ENCODE assay signal across 10 mouse cellular contexts in genomic region chr15:100627287-100627686, GRCm38 (mm10). TPM values are rescaled to one million over a fixed set of nuclear protein-coding genes. Genes with fewer than 3 reads are reported as not detected.
DNase-seq lines count a peak whose midpoint lies in the region; ATAC-seq and TF ChIP-seq lines count a peak whose summit lies in the region.
"Had no signal": no experiment of that assay in that cellular context is flagged by ENCODE, and none has a peak within 500 bp of the region (broad histone marks: within the 10 kb centered on the region; RNA-seq: fewer than 3 reads in every experiment).

No protein-coding gene starts in this region.

- intact Hi-C loops in gastrocnemius, adult 2 months (cut with DNase I), result no loop called here

- peaks cover 8% of the 10 kb centered on the region; the same call in 1 of the 2 replicates for H3K4me1 ChIP-seq in limb, embryonic 11.5 days (ENCODE audit: control insufficient read depth, insufficient read depth, low read length)
- peaks cover 19% of the 10 kb centered on the region for H3K4me1 ChIP-seq in limb, embryonic 10.5 days

- H3K27ac ChIP-seq in gastrocnemius, adult 2 months, result peak overlapping the region; percentile 46; the same call in 1 of the 2 replicates
- no peak overlapping the region for H3K27ac ChIP-seq in limb, embryonic 11.5 days (replicated peaks; ENCODE audit: low read depth, low read length)
- H3K27ac ChIP-seq in limb, embryonic 10.5 days, result no peak overlapping the region
- H3K27ac ChIP-seq: macrophage had no signal

- 11% methylated on average over 10 of the region's 10 CpGs for WGBS in limb, embryonic 11.5 days
- 13% methylated on average over 10 of the region's 10 CpGs for WGBS in limb, embryonic 10.5 days

- H3K9ac ChIP-seq in limb, embryonic 11.5 days (ENCODE audit: low read length), result no peak overlapping the region

- H3K4me3 ChIP-seq in gastrocnemius, adult 2 months, result no peak overlapping the region
- H3K4me3 ChIP-seq in limb, embryonic 11.5 days (ENCODE audit: low read depth, low read length), result no peak overlapping the region
- no peak overlapping the region for H3K4me3 ChIP-seq in limb, embryonic 10.5 days

- H3K27me3 ChIP-seq in limb, embryonic 11.5 days (ENCODE audit: control insufficient read depth, insufficient read depth, low read length), result no peaks in the 10 kb centered on the region
- H3K27me3 ChIP-seq in limb, embryonic 10.5 days (ENCODE audit: low read depth, poor library complexity, severe bottlenecking), result no peaks in the 10 kb centered on the region

- DNase-seq in gastrocnemius, adult 2 months, result no peak
- no peak for DNase-seq in gastrocnemius, postnatal 4 days (ENCODE audit: low spot score in 2 of 2)
- DNase-seq in limb, embryonic 11.5 days (ENCODE audit: low spot score), result peak; percentile 39
- no peak for DNase-seq in limb, embryonic 10.5 days (ENCODE audit: low spot score)
- peak; percentile 84 for DNase-seq in ZHBTc4 (ENCODE audit: low read depth, low spot score)
- no peak for DNase-seq in left cerebral cortex, adult 18-20 months (ENCODE audit: low spot score in 2 of 2)
- DNase-seq: cerebellum, adult 11 months had no signal

- no peaks in the 10 kb centered on the region for H3K9me3 ChIP-seq in limb, embryonic 11.5 days (ENCODE audit: control insufficient read depth, low read length)
- no peaks in the 10 kb centered on the region for H3K9me3 ChIP-seq in limb, embryonic 10.5 days (replicated peaks)

- H3K36me3 ChIP-seq in limb, embryonic 11.5 days (ENCODE audit: control insufficient read depth, insufficient read depth, low read length), result no peaks in the 10 kb centered on the region
- H3K36me3 ChIP-seq in limb, embryonic 10.5 days, result no peaks in the 10 kb centered on the region

- ATAC-seq in limb, embryonic 11.5 days (ENCODE audit: insufficient number of reproducible peaks, low FRiP score, low TSS enrichment, low read depth), result no peak
- ATAC-seq in megakaryocyte-erythroid progenitor cell, adult 5-6 weeks (replicated peaks; ENCODE audit: low FRiP score, low TSS enrichment, poor library complexity, severe bottlenecking), result peak; percentile 58; the same call in 1 of the 2 replicates
- no peak for ATAC-seq in erythroid progenitor cell, adult 5-6 weeks (replicated peaks; ENCODE audit: low FRiP score, poor library complexity, severe bottlenecking)

- TF ChIP-seq CTCF in gastrocnemius, adult 2 months (IDR thresholded peaks at IDR 0.05), result no peak

- no peak overlapping the region for H3K4me2 ChIP-seq in limb, embryonic 11.5 days (ENCODE audit: low read depth, severe bottlenecking)

RNA-seq across cellular contexts. Expression of gene Smagp, which starts 9.5 kb away (rescaled TPM):
- total RNA-seq in gastrocnemius, adult 2 months (2021), result 1 to 10 TPM; 1.9 to 3.5 TPM
- 10 to 100 TPM in 1 of 2 experiments, 1 to 10 TPM in 1; 9.1 to 12.3 TPM for total RNA-seq in gastrocnemius, postnatal 4 days (2021)
- 4.7 and 5.4 TPM in 2 replicates for polyA plus RNA-seq in limb, embryonic 11.5 days (2014; fragmentation: Nextera tagmentation; extraction: Ambion mirVana)
- polyA plus RNA-seq in limb, embryonic 10.5 days (2016; fragmentation: Nextera tagmentation; extraction: Ambion mirVana), result 5.0 and 6.7 TPM in 2 replicates
- total RNA-seq in megakaryocyte-erythroid progenitor cell, adult 5-6 weeks (2014; fragmentation: Nextera tagmentation), result 3.3 and 4.4 TPM in 2 replicates
- 4.8 TPM in 1 of 2 replicates, not detected in the other for total RNA-seq in megakaryocyte-erythroid progenitor cell, adult 5-6 weeks (2017)
- 3.6 TPM in 1 of 2 replicates, not detected in the other for total RNA-seq in erythroid progenitor cell, adult 5-6 weeks (2015; ENCODE audit: low replicate concordance)
- 2.6 TPM in 1 of 2 replicates, not detected in the other for total RNA-seq in erythroid progenitor cell, adult 5-6 weeks (2017; ENCODE audit: low replicate concordance)
- total RNA-seq in left cerebral cortex, adult 18-20 months (2021), result 1 to 10 TPM; 1.2 to 1.9 TPM

RNA-seq across cellular contexts. Expression of gene Dazap2, which starts 12.1 kb away (rescaled TPM):
- total RNA-seq in gastrocnemius, adult 2 months (2021), result 10 to 100 TPM; 61.3 to 72.4 TPM
- 10 to 100 TPM; 69.7 to 83.6 TPM for total RNA-seq in gastrocnemius, postnatal 4 days (2021)
- polyA plus RNA-seq in limb, embryonic 11.5 days (2014; fragmentation: Nextera tagmentation; extraction: Ambion mirVana), result 196 and 201 TPM in 2 replicates
- polyA plus RNA-seq in limb, embryonic 10.5 days (2016; fragmentation: Nextera tagmentation; extraction: Ambion mirVana), result 189 and 195 TPM in 2 replicates
- 208 and 229 TPM in 2 replicates for total RNA-seq in megakaryocyte-erythroid progenitor cell, adult 5-6 weeks (2014; fragmentation: Nextera tagmentation)
- total RNA-seq in megakaryocyte-erythroid progenitor cell, adult 5-6 weeks (2017), result 148 and 159 TPM in 2 replicates
- 203 and 210 TPM in 2 replicates for total RNA-seq in erythroid progenitor cell, adult 5-6 weeks (2015; ENCODE audit: low replicate concordance)
- total RNA-seq in erythroid progenitor cell, adult 5-6 weeks (2017; ENCODE audit: low replicate concordance), result 79.8 and 101 TPM in 2 replicates
- total RNA-seq in left cerebral cortex, adult 18-20 months (2021), result 100 to 1,000 TPM; 114 to 119 TPM

RNA-seq across cellular contexts. Expression of gene Pou6f1, which starts 27.5 kb away (rescaled TPM):
- total RNA-seq in gastrocnemius, adult 2 months (2021), result 10 to 100 TPM; 12.9 to 13.1 TPM
- total RNA-seq in gastrocnemius, postnatal 4 days (2021), result 10 to 100 TPM; 15.2 TPM
- 3.9 and 4.2 TPM in 2 replicates for polyA plus RNA-seq in limb, embryonic 11.5 days (2014; fragmentation: Nextera tagmentation; extraction: Ambion mirVana)
- 1.1 and 2.9 TPM in 2 replicates for polyA plus RNA-seq in limb, embryonic 10.5 days (2016; fragmentation: Nextera tagmentation; extraction: Ambion mirVana)
- 0.96 and 1.2 TPM in 2 replicates for total RNA-seq in megakaryocyte-erythroid progenitor cell, adult 5-6 weeks (2014; fragmentation: Nextera tagmentation)
- total RNA-seq in megakaryocyte-erythroid progenitor cell, adult 5-6 weeks (2017), result not detected in 2 replicates
- total RNA-seq in erythroid progenitor cell, adult 5-6 weeks (2015; ENCODE audit: low replicate concordance), result 3.2 and 4.6 TPM in 2 replicates
- total RNA-seq in erythroid progenitor cell, adult 5-6 weeks (2017; ENCODE audit: low replicate concordance), result 1.7 TPM in 1 of 2 replicates, not detected in the other
- 100 to 1,000 TPM; 119 to 127 TPM for total RNA-seq in left cerebral cortex, adult 18-20 months (2021)

RNA-seq across cellular contexts. Expression of gene Bin2, which starts 42.1 kb away (rescaled TPM):
- under 1 TPM in 1 of 2 experiments, not detected in 1; 0.69 TPM for total RNA-seq in gastrocnemius, adult 2 months (2021)
- total RNA-seq in gastrocnemius, postnatal 4 days (2021), result 1 to 10 TPM; 1.6 to 2.3 TPM
- 3.8 and 4.2 TPM in 2 replicates for polyA plus RNA-seq in limb, embryonic 11.5 days (2014; fragmentation: Nextera tagmentation; extraction: Ambion mirVana)
- 2.6 and 3.5 TPM in 2 replicates for polyA plus RNA-seq in limb, embryonic 10.5 days (2016; fragmentation: Nextera tagmentation; extraction: Ambion mirVana)
- total RNA-seq in megakaryocyte-erythroid progenitor cell, adult 5-6 weeks (2014; fragmentation: Nextera tagmentation), result 33.2 and 37.0 TPM in 2 replicates
- 57.3 and 57.4 TPM in 2 replicates for total RNA-seq in megakaryocyte-erythroid progenitor cell, adult 5-6 weeks (2017)
- total RNA-seq in erythroid progenitor cell, adult 5-6 weeks (2015; ENCODE audit: low replicate concordance), result 29.8 and 50.5 TPM in 2 replicates
- total RNA-seq in erythroid progenitor cell, adult 5-6 weeks (2017; ENCODE audit: low replicate concordance), result 18.3 and 37.0 TPM in 2 replicates
- 1 to 10 TPM; 5.2 to 5.4 TPM for total RNA-seq in left cerebral cortex, adult 18-20 months (2021)

Comparison
In these comparisons a context has a peak if more than half of its experiments do, and no peak if none do; other contexts are left out.
1. DNase-seq: peak in limb, embryonic 11.5 days (single experiment) and ZHBTc4 (single experiment); none in gastrocnemius, adult 2 months (single experiment), gastrocnemius, postnatal 4 days (0 of 2), limb, embryonic 10.5 days (single experiment) and left cerebral cortex, adult 18-20 months (0 of 2).
2. RNA of gene Pou6f1, which starts 27.5 kb away (total RNA-seq): 119 to 127 TPM in left cerebral cortex, adult 18-20 months; 15.2 TPM in gastrocnemius, postnatal 4 days, 12.9 to 13.1 TPM in gastrocnemius, adult 2 months, 1.7 to 4.6 TPM in erythroid progenitor cell, adult 5-6 weeks and 0.96 to 1.2 TPM in megakaryocyte-erythroid progenitor cell, adult 5-6 weeks; every median in the first group is over 4 times any median in the second.